Mouse (Mus musculus) mature B cell (primary cell): ENCODE data around the gene Emilin2.
"Not testable (repeated sequence)": the region's sequence is repeated elsewhere in the genome, so short reads cannot be mapped to it uniquely, and the experiment has no call there.

Experiments used
- in situ Hi-C: fragments of 300-500 bp; cut with MboI; formaldehyde crosslinking; loops from 2 replicates; pipeline ENCODE4 v1.14.3; 2019

The Emilin2 gene

DNA sequence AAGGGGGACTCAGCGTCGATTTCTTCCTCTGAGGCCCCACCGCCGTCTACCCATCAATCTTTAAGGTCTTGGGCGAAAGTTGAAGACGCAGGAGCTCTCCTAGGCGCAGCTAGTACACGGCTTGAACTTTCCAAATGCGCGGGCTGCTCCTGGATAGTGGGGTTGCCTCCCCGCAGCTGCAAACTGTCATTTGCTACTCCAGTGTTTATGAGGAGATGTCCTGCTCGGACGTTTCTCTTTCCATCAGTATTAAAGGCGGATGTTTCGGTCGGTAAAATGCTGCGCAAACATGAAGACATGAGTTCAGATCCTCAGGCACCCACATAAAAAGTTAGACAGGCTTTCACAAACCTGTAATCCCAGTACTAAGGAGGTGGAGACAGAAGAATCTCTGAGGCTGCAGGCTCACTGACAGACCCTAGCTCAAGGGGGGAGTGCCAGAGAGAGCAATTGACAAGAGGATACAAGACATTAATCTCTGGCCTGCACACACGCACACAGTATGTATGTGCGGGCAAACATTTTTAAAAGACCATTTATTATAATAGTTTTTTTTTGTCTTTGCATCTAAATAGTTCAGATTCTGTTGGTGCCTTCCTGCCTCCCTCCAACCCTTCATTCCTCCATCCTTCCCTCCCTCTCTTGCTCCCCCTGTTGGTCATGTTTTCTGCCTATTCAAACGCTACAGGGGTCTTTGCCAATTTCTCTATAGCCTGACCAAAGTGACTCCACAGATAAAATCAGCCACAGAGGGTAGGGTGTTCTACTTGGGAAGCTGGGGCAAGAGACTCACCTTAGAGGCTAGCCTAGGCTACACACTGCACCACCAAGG is at the start of gene Emilin2:
Gene Emilin2, minus strand, starts transcription at position 639 of the 832 bp plus-strand sequence.
- in situ Hi-C loops = no loop called here

DNA sequence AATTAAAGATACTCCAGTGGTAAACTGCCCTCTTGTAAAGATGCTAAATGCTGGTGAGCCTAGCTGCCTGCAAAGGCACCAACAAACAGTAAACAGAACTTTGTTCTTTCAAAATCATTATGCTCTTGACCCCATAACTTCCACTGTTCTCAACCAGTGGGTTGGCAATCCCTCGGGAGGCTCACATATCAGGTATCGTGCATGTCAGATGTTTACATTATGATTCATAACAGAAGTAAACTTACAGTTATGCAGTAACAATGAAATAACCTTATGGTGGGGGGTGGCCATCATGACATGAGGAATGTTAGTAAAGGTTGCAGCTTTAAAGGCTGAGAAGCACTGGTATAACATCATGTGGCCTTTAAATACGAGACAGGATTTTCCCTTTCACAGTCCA is 43.7 kb upstream of the Emilin2 start:
- in situ Hi-C loops = no loop called here

DNA sequence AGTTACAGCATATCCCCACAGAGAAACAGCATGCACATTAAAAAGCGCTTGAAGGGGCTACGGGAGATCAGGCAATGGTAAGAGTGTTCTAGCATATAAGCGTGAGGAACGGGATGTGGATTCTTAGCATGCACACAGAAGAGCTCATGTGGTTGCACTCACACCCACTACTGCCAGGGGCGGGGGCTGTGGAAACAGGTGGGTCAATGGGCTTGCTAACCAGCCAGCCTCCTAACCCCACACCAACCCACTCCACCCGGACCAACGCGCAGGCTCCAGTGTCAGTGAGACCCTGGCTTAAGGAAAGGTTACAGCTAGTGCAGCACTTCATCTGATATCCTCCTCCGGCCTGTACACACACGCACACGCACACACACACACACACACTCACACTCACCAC is 42.4 kb upstream of the Emilin2 start:
- in situ Hi-C loops = no loop called here

GRCm38 (mm10) chr17:71348188-71348587 is 36.4 kb upstream of the Emilin2 start:
- in situ Hi-C loops = no loop called here

- in situ Hi-C loops = no loop called here
These were observed 30.2 kb upstream of the Emilin2 start for GRCm38 (mm10) chr17:71342006-71342405.

DNA sequence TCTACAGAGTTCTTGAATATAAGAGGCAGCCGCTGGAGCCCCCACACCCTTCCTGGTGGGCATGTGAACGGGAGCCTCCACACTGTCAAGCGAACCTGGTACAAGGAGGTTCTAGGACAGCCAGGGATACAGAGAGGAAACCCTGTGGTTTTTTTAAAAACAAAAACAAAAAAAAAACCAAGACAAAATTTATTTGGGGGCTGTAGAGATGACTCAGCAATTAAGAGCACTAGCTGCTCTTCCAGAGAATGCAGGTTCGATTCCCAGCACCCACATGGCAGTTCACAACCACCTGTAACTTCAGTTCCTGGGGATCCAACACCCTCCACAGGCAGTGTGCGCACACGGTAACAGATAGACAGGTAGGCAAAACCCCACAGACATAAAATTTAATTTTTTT is 26.8 kb upstream of the Emilin2 start:
- in situ Hi-C loops = no loop called here

DNA sequence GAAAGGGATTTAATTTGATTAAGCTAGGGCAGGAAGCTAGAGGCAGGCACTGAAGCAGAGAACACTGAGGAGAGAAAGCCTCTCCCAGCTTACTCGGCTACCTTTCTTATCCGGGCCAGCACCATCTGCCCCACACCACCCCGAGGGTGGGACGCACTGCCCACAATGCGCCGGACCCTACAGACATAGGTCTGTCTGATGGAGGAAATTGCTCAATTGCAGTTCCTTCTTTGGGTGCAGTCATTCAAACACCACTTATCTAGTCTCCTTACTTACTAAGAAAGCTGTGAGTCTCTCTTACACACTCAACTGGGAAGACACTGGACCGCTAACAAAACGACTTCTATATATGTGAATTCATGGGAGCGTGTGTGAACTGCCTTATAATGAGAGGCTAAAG is 25.8 kb upstream of the Emilin2 start:
- in situ Hi-C loops = no loop called here

GRCm38 (mm10) chr17:71336421-71336820 is 24.6 kb upstream of the Emilin2 start:
- in situ Hi-C loops = no loop called here

GRCm38 (mm10) chr17:71332298-71332697 is 20.5 kb upstream of the Emilin2 start:
- in situ Hi-C loops = no loop called here

DNA sequence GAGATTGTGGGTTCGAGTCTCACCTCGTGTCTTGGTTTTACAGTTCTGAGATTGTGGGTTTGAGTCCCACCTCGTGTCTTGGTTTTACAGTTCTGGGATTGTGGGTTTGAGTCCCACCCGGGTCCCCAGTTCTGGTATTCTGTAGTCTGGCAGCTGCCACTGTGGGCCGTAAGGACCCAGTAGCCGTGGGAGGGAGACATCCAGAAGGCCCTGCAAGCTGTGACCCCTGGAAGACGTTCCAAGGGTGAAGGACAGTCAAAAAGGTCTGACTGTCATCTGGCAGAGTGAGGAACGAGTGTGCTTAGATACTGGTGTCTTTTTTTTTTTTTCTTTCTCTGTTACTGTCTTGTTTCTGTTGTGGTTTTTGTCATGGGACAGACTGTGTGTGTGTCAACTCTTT is 9.0 kb upstream of the Emilin2 start:
- in situ Hi-C loops = not testable (repeated sequence)

DNA sequence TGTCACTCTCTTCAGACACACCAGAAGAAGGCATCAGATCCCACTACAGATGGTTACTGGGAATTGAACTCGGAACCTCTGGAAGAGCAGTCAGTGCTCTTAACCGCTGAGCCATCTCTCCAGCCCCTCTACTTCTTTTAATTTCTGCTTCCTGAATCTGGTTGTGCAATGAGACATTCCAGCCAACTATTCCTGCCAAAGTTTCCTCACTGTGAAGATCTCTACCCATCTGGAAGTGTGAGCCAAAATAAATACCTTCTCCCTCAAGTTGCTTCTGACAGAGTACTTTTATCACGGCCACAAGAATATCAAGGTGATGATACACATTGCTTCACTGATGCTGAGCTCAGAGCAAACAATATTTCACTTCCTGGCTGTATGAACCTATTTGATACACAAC is 7.6 kb upstream of the Emilin2 start:
- in situ Hi-C loops = no loop called here

GRCm38 (mm10) chr17:71317571-71317970 is 5.8 kb upstream of the Emilin2 start:
- in situ Hi-C loops = no loop called here

DNA sequence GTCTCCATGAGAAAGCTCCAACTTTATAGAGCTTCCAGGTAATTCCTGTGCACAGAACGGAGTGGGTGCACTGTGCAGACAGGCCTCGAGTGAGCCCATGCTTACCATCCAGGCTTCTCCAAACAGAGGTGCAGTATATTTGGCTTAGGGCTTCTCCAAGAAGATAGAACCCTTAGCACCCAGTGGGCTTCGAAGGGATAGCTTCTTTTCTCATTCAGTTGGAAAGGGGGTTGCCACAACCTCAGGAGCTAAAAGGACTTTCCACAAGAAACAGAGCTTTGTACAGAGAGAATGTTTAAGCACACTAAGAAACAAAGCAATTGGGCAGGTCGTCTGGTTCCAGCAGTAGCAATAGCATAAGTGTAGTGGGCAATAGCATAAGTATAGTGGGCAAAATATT is 2.5 kb upstream of the Emilin2 start:
- in situ Hi-C loops = no loop called here

DNA sequence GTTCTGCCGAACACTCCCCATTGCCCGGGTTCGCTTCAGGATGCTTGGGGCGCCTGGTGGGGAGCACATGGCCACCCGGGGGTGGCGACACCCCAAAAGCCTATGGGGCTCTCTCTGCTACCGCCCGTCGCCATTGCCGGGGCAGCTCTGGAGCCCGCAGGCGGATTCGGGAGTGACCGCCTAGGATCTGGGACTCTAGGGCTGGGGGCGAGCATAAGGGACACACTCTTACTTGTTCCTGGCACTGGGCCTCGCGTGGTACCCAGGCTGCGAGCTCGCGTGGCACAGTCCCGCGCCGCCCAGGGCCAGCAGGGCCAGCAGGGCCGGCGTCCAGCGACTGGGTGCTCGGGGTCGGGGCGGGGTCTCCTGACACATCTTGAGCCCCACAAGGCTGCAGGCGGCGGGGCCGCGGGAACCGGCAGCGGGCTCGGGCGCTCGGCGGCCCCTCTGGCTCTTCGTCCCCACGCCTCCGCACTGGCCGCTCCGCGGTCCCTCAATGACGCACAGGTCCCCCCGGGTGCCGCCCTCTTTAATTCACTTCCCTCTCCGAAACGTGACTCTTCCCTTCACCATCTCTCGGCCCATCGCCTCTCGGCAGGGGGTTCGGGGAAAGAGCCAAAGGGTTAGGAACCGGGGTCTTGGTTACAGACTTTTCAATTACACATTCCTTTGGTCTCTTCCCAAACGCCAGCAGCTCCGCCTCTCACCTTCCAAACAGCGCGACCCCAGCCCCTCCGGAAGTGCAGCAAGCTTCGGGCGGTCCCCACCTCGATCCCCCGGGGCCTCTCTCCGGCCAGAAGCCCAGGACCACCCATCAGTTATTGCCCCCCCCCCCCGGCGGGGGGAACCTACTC is 1.1 kb downstream of the Emilin2 start:
- in situ Hi-C loops = no loop called here

DNA sequence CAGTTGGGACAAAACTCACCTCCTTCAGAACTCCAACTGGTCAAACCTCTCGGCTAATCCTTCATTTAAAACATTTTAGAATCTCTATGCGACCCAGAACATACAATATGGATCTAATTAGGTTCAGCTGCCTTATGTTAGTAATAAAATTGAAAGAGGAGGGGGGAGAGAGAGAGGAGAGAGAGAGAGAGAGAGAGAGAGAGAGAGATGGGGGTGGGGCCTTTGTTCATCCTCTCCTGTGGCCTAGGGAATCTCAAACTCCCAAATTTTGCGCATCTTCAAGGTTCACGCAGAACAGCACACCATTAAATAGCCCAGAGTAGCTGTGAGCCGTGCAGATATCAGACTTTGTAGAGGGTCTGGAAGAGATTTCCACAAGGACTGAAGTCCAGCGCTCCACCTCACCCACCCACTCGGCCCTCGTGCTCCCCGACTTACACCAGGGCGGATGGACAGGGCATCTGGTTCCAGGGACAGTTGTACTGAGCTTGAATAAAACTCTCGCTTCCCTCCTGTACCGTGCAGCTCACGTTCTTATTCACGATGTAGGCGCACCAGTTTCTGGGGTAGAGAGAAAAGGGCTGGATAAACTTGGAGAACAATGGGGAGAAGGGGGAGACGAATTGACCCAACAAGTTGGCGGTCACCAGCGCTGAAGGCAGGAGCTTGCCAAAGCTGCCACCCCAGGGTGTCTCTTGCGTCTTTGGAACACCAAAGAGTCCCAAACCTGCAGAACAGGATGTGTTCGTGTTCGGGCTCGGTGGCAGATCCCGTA is 1.9 kb downstream of the Emilin2 start:
- in situ Hi-C loops = no loop called here

DNA sequence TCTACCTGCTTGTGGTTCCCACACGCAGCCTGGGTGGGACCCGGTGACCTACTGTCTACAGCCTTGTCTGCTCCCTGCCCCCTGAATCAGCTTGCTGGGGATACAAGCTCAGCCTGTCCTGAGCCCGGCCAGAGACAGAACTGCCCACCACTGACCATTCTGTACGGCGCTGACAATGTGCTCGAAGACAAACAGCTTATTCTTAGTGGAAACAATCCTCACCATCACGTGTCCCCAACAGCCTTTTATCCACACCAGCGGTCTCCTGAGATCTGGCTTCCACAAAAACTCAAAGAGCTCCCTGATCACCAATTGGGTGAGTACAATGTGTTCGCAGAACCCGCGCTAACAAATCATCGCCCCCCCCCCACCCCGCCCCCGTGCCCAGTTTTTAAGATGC is 2.6 kb downstream of the Emilin2 start:
- in situ Hi-C loops = no loop called here

DNA sequence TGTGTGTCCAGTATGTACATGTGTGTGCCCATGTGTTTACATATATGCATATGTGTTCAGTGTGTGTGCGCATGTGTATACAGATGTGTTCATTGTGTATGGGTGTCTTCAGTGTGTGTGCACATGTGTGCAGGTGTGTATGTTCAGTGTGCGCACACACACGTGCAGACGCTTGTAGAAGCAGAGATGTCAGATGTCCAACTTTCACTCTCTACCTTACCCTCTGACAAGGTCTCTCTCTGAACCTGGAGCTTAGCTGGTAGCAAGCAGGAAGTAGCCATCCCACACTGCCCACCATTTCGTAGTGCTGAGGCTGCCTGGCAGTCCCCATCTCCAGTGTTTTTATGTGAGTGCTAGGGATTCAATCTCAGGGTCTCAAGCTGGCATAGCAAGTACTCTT is 3.5 kb downstream of the Emilin2 start:
- in situ Hi-C loops = no loop called here

- in situ Hi-C loops = no loop called here
These were observed 4.5 kb downstream of the Emilin2 start for GRCm38 (mm10) chr17:71307251-71307790.

DNA sequence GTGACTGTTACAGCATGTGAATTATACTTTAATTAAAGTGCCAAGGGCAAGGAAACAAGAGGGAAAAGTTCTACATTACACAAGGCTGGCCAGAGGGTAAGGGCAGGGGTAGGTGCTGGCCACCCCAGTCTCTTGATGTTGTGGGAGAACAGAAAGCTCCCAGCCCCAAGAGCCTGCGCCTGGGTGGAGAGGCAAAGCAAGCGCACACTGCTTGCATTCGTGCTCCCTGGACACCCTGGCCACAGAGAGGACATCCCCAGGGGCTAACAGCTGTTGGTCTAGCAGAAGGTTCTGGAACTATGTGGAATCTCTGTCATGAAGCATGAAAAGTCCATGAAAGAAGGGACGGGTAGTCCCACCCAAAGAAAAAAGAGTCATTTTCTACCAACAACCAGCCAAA is 5.1 kb downstream of the Emilin2 start:
- in situ Hi-C loops = no loop called here

GRCm38 (mm10) chr17:71306091-71306490 is 5.7 kb downstream of the Emilin2 start:
- in situ Hi-C loops = no loop called here

- in situ Hi-C loops = no loop called here
These were observed 8.3 kb downstream of the Emilin2 start for GRCm38 (mm10) chr17:71303444-71303843.

DNA sequence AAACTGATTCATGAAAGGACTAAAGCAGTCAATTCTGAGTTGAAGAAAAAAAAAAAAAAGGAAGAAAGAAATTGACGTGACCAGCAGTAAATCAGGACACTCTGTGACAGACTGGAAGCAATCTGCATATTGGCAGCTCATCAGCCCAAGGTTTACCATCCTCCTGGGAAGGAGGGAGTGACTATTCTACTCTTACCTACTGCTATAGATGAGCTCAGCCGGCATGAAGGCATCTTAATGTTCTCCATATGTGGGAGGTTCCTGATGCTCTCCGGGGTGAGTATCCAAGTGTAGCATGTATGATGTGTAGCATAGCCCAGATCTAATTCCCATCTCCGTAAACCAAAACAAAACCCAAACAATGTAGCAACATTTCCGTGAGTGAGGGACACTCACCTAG is 10.4 kb downstream of the Emilin2 start:
- in situ Hi-C loops = no loop called here
